Mouse (Mus musculus) gastrocnemius, adult 8-10 months (tissue): ENCODE results near the gene Mtg2. TPM values are rescaled to one million over a fixed set of nuclear protein-coding genes. Genes with fewer than 3 reads are reported as not detected.
A peak's percentile ranks its signal among the peaks of the same experiment; 100 is the strongest.

Experiments used
- DNase-seq, 2 experiments: peaks; one replicate each; pipeline ENCODE4 v3.0.0; 2022; ENCODE audit warnings: low spot score in 2 of 2
- total RNA-seq, 4 experiments: library from RNA; stranded (reverse); gene quantifications; 2 replicates each; pipeline ENCODE4 v1.2.4; 2022

Gene Mtg2
- total RNA-seq, 4 experiments from 2014 or later = 14.1 to 17.9 (median 16.3) TPM

- no peak for DNase-seq
These were observed 34.4 kb downstream of the Mtg2 start for GRCm38 (mm10) chr2:180104659-180105377.

- DNase-seq = no peak
These were observed 35.2 kb downstream of the Mtg2 start for GRCm38 (mm10) chr2:180105441-180106190.

GRCm38 (mm10) chr2:180107081-180107480, 36.7 kb downstream of the Mtg2 start:
- DNase-seq = no peak

- no peak for DNase-seq
These were observed 37.9 kb downstream of the Mtg2 start for GRCm38 (mm10) chr2:180108285-180108684.

- DNase-seq = peak; percentile 88 to 93
These were observed 43.8 kb downstream of the Mtg2 start for GRCm38 (mm10) chr2:180113909-180114890.

GRCm38 (mm10) chr2:180115279-180115678, 44.9 kb downstream of the Mtg2 start:
- peak in 1 of 2 experiments; percentile 41 for DNase-seq

- DNase-seq = no peak
These were observed 45.7 kb downstream of the Mtg2 start for GRCm38 (mm10) chr2:180116081-180116493.

- no peak for DNase-seq
These were observed 46.5 kb downstream of the Mtg2 start for GRCm38 (mm10) chr2:180116741-180117484.

- DNase-seq = no peak
These were observed 47.3 kb downstream of the Mtg2 start for GRCm38 (mm10) chr2:180117485-180118194.

- DNase-seq = peak; percentile 100
These were observed 48.5 kb downstream of the Mtg2 start, which contains the start of gene Osbpl2 for GRCm38 (mm10) chr2:180118661-180119438. Osbpl2 (plus strand) TSS chr2:180119306.

- no peak for DNase-seq
These were observed 49.3 kb downstream of the Mtg2 start for GRCm38 (mm10) chr2:180119439-180120291.

- no peak for DNase-seq
These were observed 49.9 kb downstream of the Mtg2 start for GRCm38 (mm10) chr2:180120292-180120761.

GRCm38 (mm10) chr2:180124192-180124591, 53.8 kb downstream of the Mtg2 start:
- DNase-seq = no peak

- peak; percentile 30 to 50 for DNase-seq
These were observed 55.8 kb downstream of the Mtg2 start for GRCm38 (mm10) chr2:180126195-180126594.

- no peak for DNase-seq
These were observed 57.3 kb downstream of the Mtg2 start for GRCm38 (mm10) chr2:180127675-180128074.

- DNase-seq = no peak
These were observed 62.8 kb downstream of the Mtg2 start for GRCm38 (mm10) chr2:180133231-180133630.

GRCm38 (mm10) chr2:180133911-180134310, 63.5 kb downstream of the Mtg2 start:
- no peak for DNase-seq

- no peak for DNase-seq
These were observed 65.0 kb downstream of the Mtg2 start for GRCm38 (mm10) chr2:180135414-180135813.
